Mouse (Mus musculus) cerebellum, adult 2 months (tissue): Measurements from ENCODE around the gene Samd10. TPM values are rescaled to one million over a fixed set of nuclear protein-coding genes. Genes with fewer than 3 reads are reported as not detected.

Source experiments
- DNase-seq, 2 experiments: peaks; one replicate each; pipeline ENCODE4 v3.0.0; 2021
- H3K27ac ChIP-seq: fragments of 200-500 bp; 2 replicates; pipeline ENCODE4 v1.5.1; 2012; ENCODE audit warnings: low read length, control low read depth, inconsistent platforms; ENCODE audit not compliant: insufficient read depth
- H3K27me3 ChIP-seq: fragments of 200-500 bp; 2 replicates; pipeline ENCODE4 v1.6.1; 2012; ENCODE audit warnings: inconsistent platforms, mild to moderate bottlenecking, low read length, moderate library complexity; ENCODE audit not compliant: control insufficient read depth, insufficient read depth
- H3K4me1 ChIP-seq: fragments of 200-500 bp; 2 replicates; pipeline ENCODE4 v1.6.1; 2011; ENCODE audit warnings: low read length; ENCODE audit not compliant: control insufficient read depth, insufficient read depth
- H3K4me3 ChIP-seq: fragments of 200-500 bp; replicated peaks from 2 replicates; pipeline ENCODE3; 2011; ENCODE audit warnings: mild to moderate bottlenecking, low read depth, low read length, control low read depth; ENCODE audit not compliant: insufficient read depth
- CTCF ChIP-seq: fragments of 200-500 bp; IDR thresholded peaks from 2 replicates; pipeline ENCODE4 v1.5.1; 2011; ENCODE audit warnings: low read depth, mild to moderate bottlenecking, control low read depth, low read length, moderate library complexity, borderline replicate concordance; ENCODE audit not compliant: insufficient read depth
- POLR2A ChIP-seq: fragments of 200-500 bp; IDR thresholded peaks from 2 replicates; pipeline ENCODE4 v1.6.1; 2011; ENCODE audit warnings: low read length, control low read depth, borderline replicate concordance; ENCODE audit not compliant: insufficient read depth
- WGBS: fragments of 180-500 bp; shearing (Covaris S2); methylation state at CpG from one replicate; pipeline ENCODE4 v1.1.7; 2018; 5-methylcytosine and 5-hydroxymethylcytosine counted together
- polyA plus RNA-seq: library from polyadenylated mRNA; depleted of rRNA; stranded (reverse); fragments of >200 nt; gene quantifications from 2 replicates; pipeline ENCODE4 v1.2.3, GENCODE M21; 2012; rRNA removed

The Samd10 gene
- 61.0 and 62.2 TPM in 2 replicates for polyA plus RNA-seq

GRCm38 (mm10) chr2:181598454-181599351 is at the start of gene Samd10:
Gene Samd10 (minus strand): TSS chr2:181599212.
- Histone ChIP-seq H3K27ac (peak within 1 kb of the TSS; percentile 91), H3K4me3 (peak within 1 kb of the TSS; percentile 54), H3K27me3 (no peaks in the 10 kb centered on the region), H3K4me1 (peaks cover 13% of the 10 kb centered on the region)
- TF ChIP-seq CTCF = 0 out of 2 replicates have a peak, but pooled peaks have one; percentile 1
- peak; percentile 78 for TF ChIP-seq POLR2A
- peak; percentile 84 to 85 for DNase-seq
- under 1% methylated on average over 71 of the region's 71 CpGs for WGBS

DNA sequence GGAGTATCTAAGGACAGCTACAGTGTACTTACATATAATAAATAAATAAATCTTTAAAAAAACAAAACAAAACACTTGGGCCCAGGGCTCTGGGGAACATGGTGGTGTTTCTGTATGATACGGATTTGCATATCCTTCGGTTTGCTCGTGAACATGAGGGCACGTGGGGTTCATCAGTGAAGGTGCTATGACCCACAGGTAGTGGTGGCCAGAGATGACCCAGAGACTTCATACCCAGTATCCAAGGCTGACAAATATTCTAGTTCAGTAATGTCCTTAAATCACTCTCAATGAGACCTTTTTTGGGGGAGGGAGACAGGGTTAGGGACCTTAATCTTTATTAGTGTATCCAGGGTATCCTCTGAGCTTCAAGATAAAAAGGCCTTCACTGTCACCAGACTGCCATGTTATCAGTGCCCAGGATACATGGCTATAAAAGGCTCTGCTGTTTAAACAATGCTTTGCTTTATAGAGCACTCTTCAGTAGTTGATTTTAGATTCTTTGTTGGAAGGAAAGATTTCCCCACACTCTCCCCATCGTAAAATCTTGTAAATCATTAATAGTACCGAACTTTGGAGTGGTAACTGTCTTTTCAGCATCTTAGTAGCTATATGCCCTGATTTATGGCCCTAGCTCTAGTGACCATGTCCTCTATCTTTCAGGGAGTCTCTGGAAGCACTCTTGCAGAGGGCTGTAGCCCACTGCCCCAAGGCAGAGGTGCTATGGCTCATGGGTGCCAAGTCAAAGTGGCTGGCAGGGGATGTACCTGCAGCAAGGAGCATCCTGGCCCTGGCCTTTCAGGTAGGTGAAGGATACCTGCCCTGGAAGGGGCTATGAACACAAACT is 47.8 kb upstream of the Samd10 start:
- H3K4me3 ChIP-seq = no peak overlapping the region
- DNase-seq = no peak
- no peaks in the 10 kb centered on the region for H3K27me3 ChIP-seq
- 94% methylated on average over 6 of the region's 6 CpGs for WGBS
- H3K27ac ChIP-seq = no peak overlapping the region
- H3K4me1 ChIP-seq = peaks cover 3% of the 10 kb centered on the region; the same call in 1 of the 2 replicates
- no peak for TF ChIP-seq CTCF
- TF ChIP-seq POLR2A = no peak

GRCm38 (mm10) chr2:181645666-181646065 is 46.7 kb upstream of the Samd10 start:
- H3K4me3 ChIP-seq = no peak overlapping the region
- TF ChIP-seq CTCF (no peak), POLR2A (no peak)
- WGBS = 91% methylated on average over 3 of the region's 3 CpGs
- peaks cover 3% of the 10 kb centered on the region; the same call in 1 of the 2 replicates for H3K4me1 ChIP-seq
- no peak overlapping the region for H3K27ac ChIP-seq
- H3K27me3 ChIP-seq = no peaks in the 10 kb centered on the region
- no peak for DNase-seq

GRCm38 (mm10) chr2:181644361-181644760 is 45.3 kb upstream of the Samd10 start:
- Histone ChIP-seq H3K27ac (no peak overlapping the region), H3K4me1 (peaks cover 3% of the 10 kb centered on the region; the same call in 1 of the 2 replicates), H3K4me3 (no peak overlapping the region), H3K27me3 (no peaks in the 10 kb centered on the region)
- WGBS = 88% methylated on average over 2 of the region's 2 CpGs
- peak in 1 of 2 experiments; percentile 34 for DNase-seq
- TF ChIP-seq POLR2A (no peak), CTCF (peak; percentile 65; the same call in 1 of the 2 replicates)

GRCm38 (mm10) chr2:181635865-181636264 is 36.9 kb upstream of the Samd10 start:
- Histone ChIP-seq H3K27ac (no peak overlapping the region), H3K27me3 (no peaks in the 10 kb centered on the region), H3K4me3 (no peak overlapping the region), H3K4me1 (peaks cover 16% of the 10 kb centered on the region; the same call in 1 of the 2 replicates)
- TF ChIP-seq POLR2A (no peak), CTCF (no peak)
- DNase-seq = no peak
- WGBS = 83% methylated on average over 3 of the region's 3 CpGs

DNA sequence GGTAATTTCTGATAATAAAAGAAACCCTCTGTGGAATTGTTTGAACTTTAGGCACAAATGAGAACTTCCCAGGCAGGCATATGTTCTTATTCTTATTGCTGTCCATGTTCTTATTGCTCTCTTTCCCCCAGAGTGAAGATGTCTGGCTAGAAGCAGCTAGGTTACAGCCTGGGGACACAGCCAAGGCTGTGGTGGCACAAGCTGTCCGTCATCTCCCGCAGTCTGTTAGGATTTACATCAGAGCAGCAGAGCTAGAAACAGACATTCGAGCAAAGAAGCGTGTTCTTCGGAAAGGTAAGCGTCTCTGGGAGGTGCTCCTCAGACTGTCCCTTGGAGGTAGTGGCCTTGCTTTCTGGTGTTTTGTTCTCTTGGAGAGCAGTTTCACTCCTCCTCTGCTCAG is 33.6 kb upstream of the Samd10 start:
- no peak for TF ChIP-seq CTCF
- no peak for TF ChIP-seq POLR2A
- H3K4me1 ChIP-seq = peaks cover 16% of the 10 kb centered on the region; the same call in 1 of the 2 replicates
- no peaks in the 10 kb centered on the region for H3K27me3 ChIP-seq
- H3K4me3 ChIP-seq = no peak overlapping the region
- peak overlapping the region; percentile 4; the same call in 1 of the 2 replicates for H3K27ac ChIP-seq
- peak; percentile 57 to 72 for DNase-seq
- WGBS = 17% methylated on average over 6 of the region's 6 CpGs

DNA sequence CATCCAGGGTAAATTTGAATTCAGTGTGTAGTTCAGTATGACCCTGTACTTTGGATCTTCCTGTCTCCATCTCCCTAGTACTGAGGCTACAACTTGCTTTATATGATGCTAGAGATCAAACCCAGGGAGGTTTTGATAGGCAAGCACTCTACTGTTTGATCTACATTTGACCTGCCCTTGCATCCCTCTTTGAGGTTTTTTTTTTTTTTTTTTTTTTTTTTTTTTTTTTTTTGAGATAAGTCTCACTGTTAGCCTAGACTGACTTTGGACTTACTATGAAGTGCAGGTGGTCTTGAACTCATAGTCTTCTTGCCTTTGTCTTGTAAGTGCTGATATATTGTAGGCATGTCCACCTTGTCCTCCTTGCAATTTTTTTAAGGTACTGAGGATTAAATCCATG is 29.5 kb upstream of the Samd10 start:
- no peak overlapping the region for H3K4me3 ChIP-seq
- H3K4me1 ChIP-seq = peaks cover 8% of the 10 kb centered on the region; the same call in 1 of the 2 replicates
- TF ChIP-seq POLR2A (no peak), CTCF (no peak)
- no peak overlapping the region for H3K27ac ChIP-seq
- no peaks in the 10 kb centered on the region for H3K27me3 ChIP-seq
- no peak for DNase-seq

- TF ChIP-seq CTCF (no peak), POLR2A (no peak)
- H3K4me3 ChIP-seq = no peak overlapping the region
- no peak overlapping the region for H3K27ac ChIP-seq
- no peaks in the 10 kb centered on the region for H3K27me3 ChIP-seq
- no peak for DNase-seq
- H3K4me1 ChIP-seq = no peaks in the 10 kb centered on the region
Measured at GRCm38 (mm10) chr2:181623401-181623800, 24.4 kb upstream of the Samd10 start.
